Mouse (Mus musculus): Measurements from ENCODE around the gene Fcmr.

DNA sequence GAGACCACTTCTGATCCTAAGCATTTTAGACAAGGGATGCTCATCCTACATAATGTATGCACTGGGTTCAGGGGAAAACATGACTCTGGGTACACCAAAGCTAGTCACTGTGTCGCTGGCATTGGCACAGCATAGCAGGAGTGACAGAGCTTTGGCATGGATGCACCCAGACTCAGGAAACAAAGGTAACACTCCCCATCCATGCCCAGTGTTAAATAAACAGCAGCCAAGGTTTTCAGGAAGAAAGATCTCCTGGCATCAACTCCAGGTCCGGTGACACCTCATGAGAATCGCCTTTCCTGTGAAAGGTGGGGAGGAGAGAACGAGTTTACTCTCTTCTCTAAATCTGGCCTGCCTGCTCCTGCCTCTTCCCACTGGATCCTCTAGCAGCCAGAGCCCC, 36.8 kb upstream of the Fcmr start:
- TF ChIP-seq CTCF (IDR thresholded peaks at IDR 0.05; ENCODE audit: borderline replicate concordance, control insufficient read depth, extremely low read depth, insufficient read depth, low read length, poor library complexity) (no peak), POLR2A (IDR thresholded peaks at IDR 0.05; ENCODE audit: control insufficient read depth, extremely low read depth, insufficient read depth, low read length, poor library complexity) (no peak)
